Mouse (Mus musculus) left cerebral cortex, postnatal 36 days (tissue): Measurements from ENCODE around the gene Magt1. TPM values are rescaled to one million over a fixed set of nuclear protein-coding genes. Genes with fewer than 3 reads are reported as not detected.

Experiments used
- total RNA-seq, 2 experiments: library from RNA; stranded (reverse); gene quantifications; 2 replicates each; pipeline ENCODE4 v1.2.3; 2021

Magt1 gene
- total RNA-seq, 2 experiments from 2014 or later: 13.0 to 14.6 TPM

Other genes with a start within 250 kb of the Magt1 start
- under 1 TPM; 0.37 to 0.79 TPM for gene Fgf16, start 247.6 kb downstream of the Magt1 start, total RNA-seq
- 100 to 1,000 TPM; 145 to 196 TPM for gene Atrx, start 82.5 kb downstream of the Magt1 start, total RNA-seq
- gene Cox7b, start 3.8 kb upstream of the Magt1 start, total RNA-seq: 100 to 1,000 TPM; 319 to 333 TPM
- 1 to 10 TPM; 6.1 to 7.8 TPM for gene Atp7a, start 15.4 kb upstream of the Magt1 start, total RNA-seq
- 1 to 10 TPM; 1.2 to 1.3 TPM for gene Tlr13, start 131.3 kb upstream of the Magt1 start, total RNA-seq
- 100 to 1,000 TPM; 430 to 470 TPM for gene Pgk1, start 175.2 kb upstream of the Magt1 start, total RNA-seq
- gene Taf9b, start 209.3 kb upstream of the Magt1 start, total RNA-seq: 10 to 100 TPM; 21.9 to 22.3 TPM
- gene Fnd3c2, start 243.5 kb upstream of the Magt1 start, total RNA-seq: not detected